Mouse (Mus musculus) heart, adult 2 months (tissue): ENCODE measurements at regions not wholly inside any gene's neighbourhood (a gene's known extent, or its start where the extent isn't known, plus 50 kb on each side); places are given as distances from the start of the nearest gene placed in this dataset.
"Not testable (repeated sequence)": the region's sequence is repeated elsewhere in the genome, so short reads cannot be mapped to it uniquely, and the experiment has no call there.

Experiments
- CTCF ChIP-seq: fragments of 200-600 bp; IDR thresholded peaks from 2 replicates; pipeline ENCODE4 v1.8.1; 2022; ENCODE audit warnings: antibody characterized with exemption, mild to moderate bottlenecking, moderate library complexity
- EP300 ChIP-seq: fragments of 200-500 bp; IDR thresholded peaks from 2 replicates; pipeline ENCODE4 v1.6.1; 2011; ENCODE audit warnings: low read depth, low read length, control low read depth; ENCODE audit not compliant: insufficient read depth
- POLR2A ChIP-seq: fragments of 200-500 bp; IDR thresholded peaks from 2 replicates; pipeline ENCODE4 v1.6.1; 2011; ENCODE audit warnings: mild to moderate bottlenecking, low read depth, low read length, control low read depth; ENCODE audit not compliant: insufficient read depth

GRCm38 (mm10) chr3:40376220-40376619, 154.9 kb upstream of the Intu start:
- TF ChIP-seq CTCF, POLR2A, EP300: not testable (repeated sequence)
